Mouse (Mus musculus): Measurements from ENCODE around the gene Clip3. TPM values are rescaled to one million over a fixed set of nuclear protein-coding genes. Genes with fewer than 3 reads are reported as not detected.

Clip3 gene
- polyA plus RNA-seq, 1 experiment, result 314 TPM

DNA sequence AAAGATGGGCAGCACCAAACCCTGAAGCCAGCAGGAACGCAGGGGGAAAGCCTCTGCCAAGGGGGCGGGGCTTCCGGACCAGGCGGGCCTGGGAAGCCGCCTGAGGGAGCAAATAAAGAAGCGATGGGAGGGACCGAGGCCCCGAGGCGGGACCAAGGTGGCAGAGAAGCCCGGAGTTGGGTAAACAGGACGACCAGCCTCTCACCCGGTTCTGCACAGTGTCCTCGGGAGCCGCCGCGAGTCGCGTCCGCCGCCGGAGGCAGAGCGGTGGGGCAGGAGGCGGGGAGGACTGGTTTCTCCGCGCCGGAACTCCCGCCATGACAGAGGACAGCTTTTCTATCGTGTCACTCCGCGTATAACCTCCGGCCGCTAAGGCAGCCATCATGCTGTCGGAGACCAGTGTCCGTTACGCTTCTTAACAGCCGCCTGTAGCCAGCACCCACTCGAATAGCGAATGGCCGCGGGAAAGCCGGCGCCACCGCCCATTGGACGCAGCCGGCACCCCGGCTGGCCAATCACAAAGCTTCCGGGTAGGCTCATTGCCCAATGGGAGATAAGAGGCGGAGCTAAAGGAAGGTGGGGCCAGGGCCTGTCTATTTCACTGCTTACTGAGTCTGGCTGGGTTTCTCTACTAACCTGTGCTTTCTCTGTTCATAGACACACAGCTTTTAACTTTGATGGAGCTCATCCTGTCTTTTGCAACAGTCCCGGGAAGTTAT is 11.4 kb upstream of the Clip3 start, which contains the start of the genes Thap8 and Wdr62:
Thap8 (plus strand) TSS at position 144 of the 719 bp plus-strand sequence.
Wdr62 (minus strand) TSS at position 469 of the 719 bp plus-strand sequence.
- TF ChIP-seq CTCF (IDR thresholded peaks at IDR 0.05; ENCODE audit: borderline replicate concordance, extremely low read depth, insufficient read depth, insufficient read length) (no peak), POLR2A (IDR thresholded peaks at IDR 0.05; ENCODE audit: borderline replicate concordance, extremely low read depth, insufficient read depth, insufficient read length, poor library complexity, severe bottlenecking) (0 out of 2 replicates have a peak, but pooled peaks have one; percentile 20)
- DNase-seq (ENCODE audit: low read depth), result peak; percentile 97

DNA sequence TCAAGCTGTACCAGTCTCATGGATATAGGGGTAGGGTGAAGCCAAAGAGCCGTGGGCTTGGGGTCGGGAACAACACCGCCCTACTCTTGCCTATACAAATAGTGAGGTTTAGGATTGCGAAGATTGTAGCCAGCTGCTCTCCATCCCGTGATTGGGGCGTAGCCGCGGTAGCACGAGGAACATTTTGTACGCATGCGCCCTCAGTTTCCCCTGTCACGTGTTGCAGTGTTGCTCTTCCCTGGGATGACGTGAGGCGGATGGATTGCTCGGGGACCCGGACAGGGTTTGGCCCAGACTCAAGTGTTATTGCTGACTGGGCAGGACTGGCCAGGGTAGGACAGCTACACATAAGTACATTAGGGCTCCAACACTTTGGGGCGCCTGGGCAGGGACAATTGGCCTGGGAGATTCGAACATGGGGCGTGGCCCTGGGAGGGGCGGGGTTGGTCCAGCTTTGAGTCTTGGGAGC is 10.8 kb upstream of the Clip3 start:
- no peak for TF ChIP-seq CTCF (IDR thresholded peaks at IDR 0.05; ENCODE audit: borderline replicate concordance, extremely low read depth, insufficient read depth, insufficient read length)
- TF ChIP-seq POLR2A (IDR thresholded peaks at IDR 0.05; ENCODE audit: borderline replicate concordance, extremely low read depth, insufficient read depth, insufficient read length, poor library complexity, severe bottlenecking), result no peak
- peak; percentile 96 for DNase-seq (ENCODE audit: low read depth)

DNA sequence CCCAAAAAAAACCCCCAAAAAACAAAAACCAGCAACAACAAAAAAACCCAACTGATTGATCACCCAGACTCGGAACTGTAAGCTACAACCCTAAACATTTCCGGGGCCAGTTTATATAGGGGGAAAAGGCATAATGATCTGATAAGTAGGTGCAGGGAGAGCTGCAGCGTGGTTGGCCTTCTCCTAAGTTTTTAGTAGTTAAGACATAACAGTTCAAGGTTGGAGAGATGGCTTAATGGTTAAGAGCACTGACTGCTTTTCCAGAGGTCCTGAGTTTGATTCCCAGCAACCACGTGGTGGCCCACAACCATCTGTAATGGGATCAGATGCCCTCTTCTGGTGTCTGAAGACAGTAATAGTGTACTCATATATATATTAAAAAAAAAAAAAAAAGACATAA is 10.0 kb upstream of the Clip3 start:
- TF ChIP-seq POLR2A (IDR thresholded peaks at IDR 0.05; ENCODE audit: borderline replicate concordance, extremely low read depth, insufficient read depth, insufficient read length, poor library complexity, severe bottlenecking) (no peak), CTCF (IDR thresholded peaks at IDR 0.05; ENCODE audit: borderline replicate concordance, extremely low read depth, insufficient read depth, insufficient read length) (no peak)

DNA sequence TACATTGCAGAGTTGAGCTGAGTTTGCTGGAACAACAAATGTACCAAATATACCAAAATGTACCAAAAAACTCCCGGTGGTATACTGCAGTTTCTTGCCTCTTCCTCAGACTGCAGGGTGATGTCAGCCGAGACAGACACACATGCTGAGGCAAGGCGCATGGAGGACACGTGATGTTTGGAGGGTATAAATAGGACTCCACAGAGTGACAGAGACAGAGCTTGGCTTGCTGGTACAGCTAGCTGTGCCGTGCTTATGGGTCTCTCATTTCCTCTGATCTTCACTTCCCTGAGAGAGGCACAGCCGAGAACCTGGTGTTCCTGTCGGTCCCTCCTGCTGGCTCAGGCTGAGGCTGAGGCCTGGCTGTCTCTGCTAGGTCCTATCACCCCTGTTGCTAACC is 8.8 kb upstream of the Clip3 start:
- DNase-seq (ENCODE audit: low read depth), result no peak
- TF ChIP-seq CTCF (IDR thresholded peaks at IDR 0.05; ENCODE audit: borderline replicate concordance, extremely low read depth, insufficient read depth, insufficient read length) (no peak), POLR2A (IDR thresholded peaks at IDR 0.05; ENCODE audit: borderline replicate concordance, extremely low read depth, insufficient read depth, insufficient read length, poor library complexity, severe bottlenecking) (no peak)

More for the DNA sequence above, 10.0 kb upstream of the Clip3 start:
- no peak for DNase-seq (ENCODE audit: low read depth)

DNA sequence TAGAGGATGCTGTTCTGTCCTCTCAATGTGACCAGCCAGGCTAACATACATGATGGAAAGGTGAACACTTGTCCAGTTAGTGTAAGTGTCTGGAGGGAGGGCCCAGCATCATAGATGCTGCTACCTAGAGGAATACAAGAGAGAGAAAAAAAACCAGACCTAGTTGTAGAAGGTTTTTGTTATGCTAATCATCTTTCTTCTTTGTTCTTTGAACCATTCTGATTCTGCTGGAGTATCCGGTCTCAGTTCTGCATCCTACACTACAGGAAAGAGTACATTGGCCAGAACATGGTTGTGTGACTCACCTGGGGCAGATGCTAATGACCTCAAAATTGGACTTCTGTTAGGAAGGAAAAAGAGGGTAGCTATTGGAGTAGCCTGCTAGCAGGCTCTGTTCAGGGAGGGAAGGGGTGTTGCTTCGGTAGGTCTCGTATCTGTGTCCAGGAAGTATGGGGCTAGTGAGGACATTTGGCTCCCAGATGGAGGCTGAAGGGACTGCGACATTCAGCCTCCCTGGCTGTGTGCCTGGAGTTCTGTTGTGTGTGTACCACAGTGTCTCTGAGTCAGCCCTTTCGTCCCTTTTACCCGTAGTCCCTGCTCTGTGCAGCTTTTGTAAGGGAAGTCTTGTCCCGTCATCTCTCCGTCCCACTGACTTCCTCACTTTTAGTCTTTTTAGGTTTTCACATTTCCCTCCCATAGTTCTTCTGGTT is 4.7 kb upstream of the Clip3 start:
- DNase-seq (ENCODE audit: low read depth), result peak; percentile 22
- TF ChIP-seq CTCF (IDR thresholded peaks at IDR 0.05; ENCODE audit: borderline replicate concordance, extremely low read depth, insufficient read depth, insufficient read length) (no peak), POLR2A (IDR thresholded peaks at IDR 0.05; ENCODE audit: borderline replicate concordance, extremely low read depth, insufficient read depth, insufficient read length, poor library complexity, severe bottlenecking) (no peak)

DNA sequence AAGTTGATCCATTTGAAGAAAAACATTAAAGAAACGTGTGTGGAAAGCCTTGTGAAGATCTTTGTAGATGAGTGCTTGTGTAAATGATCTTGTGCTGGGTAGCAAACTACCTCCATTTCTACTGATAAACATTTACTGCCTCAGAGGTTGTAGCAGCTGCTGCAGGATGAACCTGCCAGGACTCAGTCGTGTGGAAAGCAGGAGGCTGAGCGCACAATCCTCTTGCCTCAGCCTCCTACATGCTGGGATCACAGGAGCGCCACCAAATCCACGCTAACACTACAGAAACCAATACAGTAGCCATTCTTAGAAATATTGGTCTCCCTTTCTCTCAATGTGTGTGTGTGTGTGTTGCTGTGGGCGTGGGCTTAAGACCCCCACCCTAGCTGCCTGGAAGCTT is 3.5 kb upstream of the Clip3 start:
- TF ChIP-seq CTCF (IDR thresholded peaks at IDR 0.05; ENCODE audit: borderline replicate concordance, extremely low read depth, insufficient read depth, insufficient read length) (no peak), POLR2A (IDR thresholded peaks at IDR 0.05; ENCODE audit: borderline replicate concordance, extremely low read depth, insufficient read depth, insufficient read length, poor library complexity, severe bottlenecking) (no peak)

DNA sequence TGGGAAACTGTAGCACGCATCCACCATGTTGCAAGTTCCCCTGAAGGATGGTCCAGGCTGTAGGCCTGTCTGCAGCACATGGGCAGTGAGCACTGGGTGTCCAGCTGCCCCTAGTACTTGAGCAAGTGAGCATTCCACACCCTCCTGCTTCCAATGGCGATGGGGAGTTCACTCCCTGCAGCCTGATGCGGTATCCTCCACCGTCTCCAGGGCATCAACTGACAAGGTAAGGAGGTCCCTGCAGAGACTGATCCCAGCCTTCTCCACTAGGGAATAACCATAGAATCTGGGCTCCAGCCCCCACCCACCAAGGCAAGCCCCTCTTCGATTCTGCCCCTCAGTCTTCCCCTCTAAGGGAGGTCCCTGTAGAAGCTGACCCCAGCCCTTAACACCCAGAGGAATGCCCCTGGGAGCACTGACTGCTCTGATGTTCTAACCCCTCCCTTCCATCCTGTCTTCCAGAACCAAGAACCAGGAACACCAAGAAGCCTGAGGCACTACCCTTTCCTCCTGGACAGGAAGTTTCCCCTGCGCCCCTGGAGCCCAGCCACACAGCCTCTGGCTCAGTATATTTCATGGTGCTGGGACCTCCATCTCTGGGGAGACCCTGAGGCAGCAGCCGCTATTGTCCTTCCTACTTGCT is 2.3 kb upstream of the Clip3 start:
- DNase-seq (ENCODE audit: low read depth), result no peak
- TF ChIP-seq CTCF (IDR thresholded peaks at IDR 0.05; ENCODE audit: borderline replicate concordance, extremely low read depth, insufficient read depth, insufficient read length), result no peak
- TF ChIP-seq POLR2A (IDR thresholded peaks at IDR 0.05; ENCODE audit: borderline replicate concordance, extremely low read depth, insufficient read depth, insufficient read length, poor library complexity, severe bottlenecking), result no peak

More for the DNA sequence above, 3.5 kb upstream of the Clip3 start:
- no peak for DNase-seq (ENCODE audit: low read depth)

DNA sequence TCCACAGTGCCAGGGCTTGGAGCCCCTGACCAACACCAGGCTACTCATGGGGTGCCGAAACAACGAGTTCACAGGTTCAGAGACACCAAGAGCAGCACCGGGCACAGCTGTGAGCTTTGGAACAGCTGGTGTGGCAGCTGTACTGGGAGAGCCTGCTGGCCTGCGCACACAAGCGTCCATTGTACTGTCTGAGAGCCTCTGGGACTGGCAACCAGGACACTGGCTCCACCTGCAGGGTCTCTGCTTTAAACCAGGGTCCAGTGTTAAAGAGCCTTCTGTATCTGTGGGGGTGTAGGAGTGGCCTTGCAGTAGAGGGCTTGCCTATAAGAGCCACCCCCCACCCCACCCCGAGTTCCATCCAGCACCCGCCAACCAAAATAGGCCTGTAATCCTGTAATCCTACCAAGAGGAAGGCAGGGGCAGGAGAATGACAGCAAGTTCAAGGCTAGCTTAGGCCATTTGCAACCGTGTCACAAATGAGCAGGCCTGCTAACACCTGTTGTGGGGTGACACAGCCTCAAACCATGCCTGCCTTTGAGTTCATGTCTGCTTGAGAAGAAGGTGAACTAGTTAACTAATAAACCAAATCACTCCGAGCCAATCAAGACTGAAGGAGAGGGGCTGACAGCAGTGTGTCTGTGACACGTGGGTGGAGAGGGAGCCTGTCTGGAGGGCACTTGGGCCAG is 1.7 kb upstream of the Clip3 start:
- peak; percentile 40 for DNase-seq (ENCODE audit: low read depth)
- TF ChIP-seq POLR2A (IDR thresholded peaks at IDR 0.05; ENCODE audit: borderline replicate concordance, extremely low read depth, insufficient read depth, insufficient read length, poor library complexity, severe bottlenecking) (no peak), CTCF (IDR thresholded peaks at IDR 0.05; ENCODE audit: borderline replicate concordance, extremely low read depth, insufficient read depth, insufficient read length) (no peak)

DNA sequence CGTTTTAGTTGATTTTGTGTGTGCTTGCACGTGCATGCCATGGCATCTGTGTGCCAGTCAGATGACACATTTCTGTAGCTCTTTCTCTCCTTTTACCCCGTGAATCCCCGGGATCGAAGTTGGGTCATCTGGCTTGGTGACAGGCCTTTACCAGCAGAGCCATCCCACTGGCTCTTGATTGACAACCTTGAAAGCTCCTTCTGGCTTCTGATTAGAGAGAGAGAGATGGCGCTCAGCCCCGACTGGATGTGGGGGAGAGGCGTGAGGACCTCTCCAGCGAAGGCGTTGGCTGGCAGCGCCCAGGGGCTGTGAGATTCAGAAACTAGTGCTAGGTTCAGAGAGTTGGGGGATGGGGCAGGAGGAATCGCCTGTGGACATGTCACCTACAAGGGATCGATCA is 2.3 kb downstream of the Clip3 start:
- DNase-seq (ENCODE audit: low read depth), result peak; percentile 52
- TF ChIP-seq CTCF (IDR thresholded peaks at IDR 0.05; ENCODE audit: borderline replicate concordance, extremely low read depth, insufficient read depth, insufficient read length) (no peak), POLR2A (IDR thresholded peaks at IDR 0.05; ENCODE audit: borderline replicate concordance, extremely low read depth, insufficient read depth, insufficient read length, poor library complexity, severe bottlenecking) (no peak)

DNA sequence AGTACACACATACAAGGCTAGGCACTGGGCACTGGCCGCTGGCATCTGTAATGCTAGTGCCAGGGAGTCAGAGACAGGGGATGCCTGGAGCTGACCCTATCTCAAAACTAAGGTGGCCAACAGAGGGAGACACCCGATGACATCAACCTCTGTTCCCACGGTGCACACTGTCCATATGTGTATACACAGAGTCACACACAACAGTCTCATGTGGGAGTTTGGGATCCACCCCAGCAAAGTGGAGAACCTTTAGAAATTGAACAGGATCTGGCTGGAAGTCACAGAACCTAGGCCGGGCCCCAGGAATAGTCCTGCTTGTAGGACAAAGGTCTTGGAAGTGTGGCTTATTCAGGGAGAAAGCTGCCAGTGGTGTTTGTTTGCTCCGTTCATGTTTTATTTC is 2.8 kb downstream of the Clip3 start:
- no peak for DNase-seq (ENCODE audit: low read depth)
- no peak for TF ChIP-seq CTCF (IDR thresholded peaks at IDR 0.05; ENCODE audit: borderline replicate concordance, extremely low read depth, insufficient read depth, insufficient read length)

DNA sequence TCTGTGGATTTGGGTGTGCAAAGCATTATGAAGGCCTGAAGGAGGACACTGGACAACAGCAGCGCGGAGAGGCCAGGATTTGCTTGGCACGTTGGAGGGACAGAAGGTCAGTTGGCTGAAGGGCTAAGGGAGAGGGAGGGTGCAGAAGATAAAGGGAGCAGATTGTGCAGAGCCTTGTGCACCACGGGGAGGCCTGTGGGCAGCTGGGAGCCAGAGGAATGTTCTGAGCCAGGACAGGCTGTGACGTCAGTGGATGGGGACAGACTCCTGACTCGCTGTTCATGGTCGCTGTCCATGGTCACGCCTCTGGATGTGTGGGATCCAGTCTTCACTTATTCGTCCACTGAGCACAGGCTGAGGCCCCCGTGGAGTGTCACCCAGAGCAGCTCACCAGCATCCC is 3.6 kb downstream of the Clip3 start:
- DNase-seq (ENCODE audit: low read depth), result no peak
- TF ChIP-seq CTCF (IDR thresholded peaks at IDR 0.05; ENCODE audit: borderline replicate concordance, extremely low read depth, insufficient read depth, insufficient read length), result no peak
- TF ChIP-seq POLR2A (IDR thresholded peaks at IDR 0.05; ENCODE audit: borderline replicate concordance, extremely low read depth, insufficient read depth, insufficient read length, poor library complexity, severe bottlenecking), result no peak
